Mouse (Mus musculus): Measurements from ENCODE around the gene Phactr1. TPM values are rescaled to one million over a fixed set of nuclear protein-coding genes. Genes with fewer than 3 reads are reported as not detected.

Phactr1 gene
- total RNA-seq, 2 experiments from 2014 or later, result 441 to 504 TPM

DNA sequence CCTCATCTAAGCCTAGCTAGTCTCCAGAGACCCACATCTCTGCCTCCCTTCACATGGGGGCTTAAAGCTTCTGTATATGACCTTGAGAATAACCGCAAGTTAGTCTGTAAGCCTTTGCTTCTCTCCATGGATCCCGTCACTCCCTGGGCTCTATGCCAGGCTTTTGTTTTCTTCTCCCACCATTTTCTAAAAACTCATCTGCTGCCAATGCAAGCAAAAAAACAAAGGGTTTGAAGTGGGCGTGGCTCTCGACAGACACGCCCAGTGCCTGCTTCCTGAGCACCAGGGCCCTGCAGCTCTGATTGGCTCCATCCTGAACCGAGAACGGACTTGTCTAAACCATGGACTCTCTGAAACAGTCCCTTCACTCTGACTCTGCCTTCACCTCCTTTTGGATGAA, 277.4 kb downstream of the Phactr1 start:
- DNase-seq (ENCODE audit: low spot score in 2 of 2), result no peak

GRCm38 (mm10) chr13:42958867-42959266, 278.4 kb downstream of the Phactr1 start:
- DNase-seq (ENCODE audit: low spot score in 2 of 2), result no peak

DNA sequence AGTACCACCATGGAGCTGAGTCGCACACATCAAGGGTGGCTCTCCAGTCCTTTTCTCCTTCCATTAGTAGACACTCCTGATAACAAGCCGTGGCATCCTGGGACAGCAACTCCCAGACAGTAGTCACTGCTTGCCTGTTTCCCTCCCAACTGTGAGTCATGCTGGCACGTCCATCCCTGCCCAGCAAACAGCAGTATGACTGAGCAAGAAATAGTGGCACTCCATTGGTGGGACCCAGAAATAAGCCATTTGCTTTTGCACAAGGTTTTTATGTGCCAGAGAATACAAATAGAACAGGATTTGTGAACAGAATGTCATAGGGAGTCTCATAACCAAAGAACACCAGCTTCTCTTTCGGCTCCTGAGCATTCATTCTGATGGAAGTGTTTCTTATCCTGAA, 281.1 kb downstream of the Phactr1 start:
- DNase-seq (ENCODE audit: low spot score in 2 of 2), result peak; percentile 26 to 38

DNA sequence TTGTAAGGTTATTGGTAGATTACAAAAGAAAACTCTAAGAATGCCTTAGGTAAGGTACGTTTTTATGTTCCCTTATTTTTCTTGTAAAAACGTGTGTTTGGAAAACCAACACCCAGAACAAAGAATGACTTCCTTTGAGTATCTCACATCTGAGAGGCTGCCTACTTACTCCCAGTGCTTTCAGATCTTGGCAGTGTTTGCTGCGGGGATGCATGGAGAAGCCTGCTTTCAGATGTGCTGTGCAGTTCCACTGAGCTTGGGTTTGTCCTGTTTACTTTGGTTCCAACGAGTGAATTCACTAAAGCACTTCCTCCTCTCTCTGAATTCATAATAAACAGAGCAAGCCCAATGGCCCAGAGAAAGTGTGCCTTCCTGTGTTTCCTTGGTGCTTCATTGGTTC, 288.1 kb downstream of the Phactr1 start:
- no peak for DNase-seq (ENCODE audit: low spot score in 2 of 2)

DNA sequence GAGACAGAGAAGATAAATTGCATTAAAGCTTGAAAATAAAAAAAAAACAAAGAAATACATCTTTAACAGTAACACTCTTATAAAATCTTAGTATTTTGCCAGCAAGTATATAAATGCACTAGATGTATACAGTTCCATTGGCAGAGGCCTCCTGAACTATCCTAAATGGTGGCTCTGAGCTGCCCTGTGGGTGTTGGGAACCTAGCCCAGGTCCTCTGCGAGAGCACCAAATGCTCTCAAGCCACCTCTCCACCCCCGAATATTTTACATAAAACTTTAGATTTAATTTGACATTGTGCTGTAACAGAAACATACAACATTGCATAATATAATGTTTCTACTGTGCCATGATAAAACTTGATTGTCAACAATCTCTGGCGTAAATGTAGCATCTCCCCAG, 293.1 kb downstream of the Phactr1 start:
- no peak for DNase-seq (ENCODE audit: low spot score in 2 of 2)

GRCm38 (mm10) chr13:42973961-42974360, 293.5 kb downstream of the Phactr1 start:
- DNase-seq (ENCODE audit: low spot score in 2 of 2), result no peak

DNA sequence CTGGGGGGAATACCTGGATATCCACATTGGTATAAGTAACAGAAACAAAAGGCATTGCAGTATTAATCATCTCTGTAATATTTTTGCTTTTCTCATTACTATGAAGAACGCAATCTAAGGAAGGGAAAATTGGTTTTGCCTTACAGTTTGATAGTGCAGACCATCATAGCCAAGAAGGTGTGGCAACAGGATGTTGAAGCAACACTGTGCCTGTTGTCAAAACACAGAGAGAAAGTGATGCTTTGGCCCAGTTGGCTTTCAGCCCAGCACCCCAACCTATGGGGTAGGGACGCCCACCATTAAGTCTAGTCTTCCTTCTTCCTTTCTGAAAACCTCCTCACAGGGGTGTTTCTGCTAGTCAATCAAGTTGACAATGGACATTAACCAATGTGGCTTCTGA, 294.1 kb downstream of the Phactr1 start:
- no peak for DNase-seq (ENCODE audit: low spot score in 2 of 2)

GRCm38 (mm10) chr13:42976144-42976543, 295.7 kb downstream of the Phactr1 start:
- DNase-seq (ENCODE audit: low spot score in 2 of 2), result no peak

DNA sequence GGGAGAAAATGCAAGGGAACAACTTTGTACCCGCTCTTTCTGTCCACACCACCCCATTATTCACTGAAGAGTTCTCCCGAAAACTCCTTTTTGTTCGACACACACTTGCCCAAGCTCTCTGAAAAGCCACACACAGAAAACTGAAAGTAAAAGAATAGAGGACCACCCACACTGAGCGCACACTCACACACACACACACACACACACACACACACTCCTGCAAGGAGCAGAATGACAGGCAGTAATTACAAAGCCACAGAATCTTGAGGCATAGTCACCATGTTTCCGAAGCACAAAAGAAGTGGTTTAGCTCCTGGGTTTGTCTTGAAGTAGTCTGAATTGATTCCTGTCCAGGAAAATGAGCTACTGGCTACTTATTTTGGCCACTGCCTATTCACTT, 296.5 kb downstream of the Phactr1 start:
- DNase-seq (ENCODE audit: low spot score in 2 of 2), result no peak

GRCm38 (mm10) chr13:42980581-42980980, 300.2 kb downstream of the Phactr1 start:
- DNase-seq (ENCODE audit: low spot score in 2 of 2), result no peak

- no peak for DNase-seq (ENCODE audit: low spot score in 2 of 2)
Measured at GRCm38 (mm10) chr13:42982646-42983045, 302.2 kb downstream of the Phactr1 start.

DNA sequence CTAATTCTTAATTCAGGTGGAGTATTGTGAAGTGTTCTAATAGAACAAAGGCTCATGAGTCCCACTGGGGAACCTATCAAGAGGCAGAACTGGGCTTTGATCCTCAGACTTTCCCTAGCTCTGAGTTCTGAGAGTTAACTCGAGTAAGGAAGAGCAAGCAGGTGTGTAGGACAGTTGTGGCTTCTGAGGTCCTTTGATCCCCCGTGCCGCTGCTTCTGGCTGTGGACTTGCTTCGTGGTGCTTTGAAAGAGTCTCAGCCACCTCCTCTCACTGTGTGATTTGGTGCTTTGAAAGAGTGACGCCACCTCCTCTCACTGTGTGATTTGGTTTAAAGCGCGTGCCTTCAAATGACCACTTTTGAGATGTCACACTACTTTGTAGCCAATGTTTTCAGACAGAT, 305.4 kb downstream of the Phactr1 start:
- no peak for DNase-seq (ENCODE audit: low spot score in 2 of 2)

- no peak for DNase-seq (ENCODE audit: low spot score in 2 of 2)
Measured at GRCm38 (mm10) chr13:42987931-42988579, 307.6 kb downstream of the Phactr1 start.

DNA sequence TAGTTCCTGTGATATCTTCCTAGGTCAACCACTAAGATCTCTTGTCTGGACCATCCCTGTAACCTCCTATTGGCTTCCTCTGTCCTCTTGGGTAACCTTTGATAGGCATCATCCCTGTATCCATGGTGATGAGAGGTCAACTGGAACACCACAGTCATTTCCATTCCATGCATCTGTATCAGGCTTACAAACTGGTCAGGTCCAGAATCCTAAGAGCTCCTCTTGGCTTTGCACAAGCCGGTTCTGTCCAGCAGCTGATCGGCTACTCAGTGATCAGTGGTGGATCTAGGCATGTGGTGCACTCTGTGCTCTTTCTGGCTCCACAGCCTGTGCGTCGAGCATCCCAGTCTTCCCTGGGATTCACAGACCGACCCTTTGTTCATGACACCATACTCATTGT, 309.1 kb downstream of the Phactr1 start:
- no peak for DNase-seq (ENCODE audit: low spot score in 2 of 2)

DNA sequence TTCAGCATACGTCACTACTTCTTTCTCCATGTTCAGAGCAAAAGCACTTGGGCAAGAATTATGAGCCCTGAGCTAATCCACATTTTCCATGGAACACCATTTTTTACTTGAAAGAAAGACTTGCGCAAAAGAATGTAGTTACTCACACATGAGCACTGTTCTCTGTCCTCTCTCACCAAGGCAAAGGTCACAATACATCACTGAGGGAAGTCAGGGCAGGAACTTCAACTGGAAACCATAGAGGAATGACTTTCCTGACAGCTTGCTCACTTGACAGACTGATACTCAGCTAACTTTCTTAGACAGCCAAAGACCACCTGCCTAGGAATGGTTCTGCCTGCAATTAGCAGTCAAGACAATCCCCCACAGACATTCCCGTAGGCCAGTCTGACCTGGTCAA, 309.6 kb downstream of the Phactr1 start:
- no peak for DNase-seq (ENCODE audit: low spot score in 2 of 2)

DNA sequence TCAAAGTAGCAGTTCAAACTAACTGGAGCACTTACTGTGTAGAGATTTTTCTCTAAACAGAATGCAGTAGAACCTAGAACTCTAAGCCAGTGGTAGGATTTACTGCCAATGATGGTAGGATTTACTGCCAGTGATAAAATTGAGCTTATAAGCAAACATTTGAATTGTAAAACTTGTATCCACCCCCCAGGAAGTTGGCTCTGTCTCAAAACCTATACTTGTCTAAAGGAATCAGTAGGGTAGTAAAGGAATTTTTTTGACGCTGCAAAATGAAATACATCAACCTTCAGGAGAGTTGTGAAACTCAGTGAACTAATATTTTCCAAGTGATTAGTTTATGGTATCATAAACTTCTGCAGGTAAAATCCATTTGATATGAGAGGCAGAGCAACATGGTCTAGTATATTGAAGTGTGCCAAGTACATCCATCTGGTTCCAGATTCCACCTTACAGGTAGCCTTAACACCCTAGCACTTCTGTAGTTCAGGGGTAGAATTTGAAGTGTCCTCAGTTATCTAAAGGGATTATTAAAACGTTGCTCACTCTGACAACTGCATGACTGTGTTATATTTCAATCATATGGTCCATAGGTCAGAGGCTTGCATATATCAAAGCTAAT, 310.2 kb downstream of the Phactr1 start:
- no peak for DNase-seq (ENCODE audit: low spot score in 2 of 2)

DNA sequence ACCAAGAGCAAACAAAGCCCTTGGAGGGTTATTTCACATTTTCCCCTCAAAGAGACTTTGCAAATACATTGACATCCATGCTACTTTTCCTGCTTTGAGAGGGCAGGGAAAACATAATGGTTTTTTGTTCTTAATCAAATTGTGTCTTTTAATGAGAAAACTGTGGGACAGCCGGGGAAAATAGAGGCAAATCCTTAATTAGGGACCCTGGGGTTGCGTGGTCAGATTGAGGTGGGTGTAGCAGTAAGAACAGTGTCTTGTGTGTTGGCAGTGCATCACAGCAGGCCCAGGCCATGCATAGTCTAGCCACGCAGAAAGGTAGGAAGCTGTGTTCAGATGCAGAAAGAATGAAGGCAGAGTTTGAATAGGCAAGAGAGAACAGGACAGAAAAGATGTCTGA, 310.7 kb downstream of the Phactr1 start:
- no peak for DNase-seq (ENCODE audit: low spot score in 2 of 2)

DNA sequence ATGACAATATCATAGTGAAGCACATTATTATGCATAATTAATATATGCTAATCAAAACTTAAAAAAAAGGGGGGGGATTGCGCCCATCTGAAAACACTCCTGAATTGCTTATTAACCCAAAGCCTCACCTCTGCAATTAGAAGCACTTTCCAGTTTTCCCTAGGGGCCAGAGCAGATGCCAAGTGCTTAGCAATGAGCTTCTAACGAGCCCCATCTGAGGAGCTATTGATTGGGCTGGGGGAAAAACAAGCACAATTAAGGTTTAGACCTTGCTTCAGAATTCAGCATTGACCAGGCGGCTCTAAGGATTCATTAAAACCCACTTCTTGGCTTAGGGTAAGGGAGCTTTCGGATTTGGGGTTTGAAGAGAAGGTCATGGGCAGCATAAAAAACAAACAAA, 311.9 kb downstream of the Phactr1 start:
- DNase-seq (ENCODE audit: low spot score in 2 of 2), result no peak

GRCm38 (mm10) chr13:42994276-42994675, 313.9 kb downstream of the Phactr1 start:
- no peak for DNase-seq (ENCODE audit: low spot score in 2 of 2)

- no peak for DNase-seq (ENCODE audit: low spot score in 2 of 2)
Measured at GRCm38 (mm10) chr13:42996188-42996587, 315.8 kb downstream of the Phactr1 start.

DNA sequence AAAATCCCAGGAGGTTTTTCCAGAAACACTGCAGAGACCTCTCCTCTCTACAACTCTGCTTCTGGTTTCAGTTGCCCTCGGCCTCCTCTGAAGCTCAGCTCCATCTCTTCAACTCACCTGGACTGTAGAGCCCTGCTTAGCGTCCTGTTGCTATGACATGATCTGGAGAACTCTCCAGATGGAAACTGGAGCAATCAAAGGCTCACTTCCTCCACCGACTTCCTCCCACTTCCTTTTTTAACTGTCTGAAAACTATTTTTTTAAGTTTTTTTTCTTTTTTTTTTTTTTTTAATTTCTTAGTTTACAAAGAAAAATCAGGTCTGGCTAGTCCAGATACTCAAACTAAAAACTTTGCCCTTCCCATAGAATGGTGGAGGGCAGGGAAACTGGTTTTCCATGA, 318.9 kb downstream of the Phactr1 start:
- no peak for DNase-seq (ENCODE audit: low spot score in 2 of 2)

- DNase-seq (ENCODE audit: low spot score in 2 of 2), result no peak
Measured at GRCm38 (mm10) chr13:43005131-43005579, 324.7 kb downstream of the Phactr1 start.

DNA sequence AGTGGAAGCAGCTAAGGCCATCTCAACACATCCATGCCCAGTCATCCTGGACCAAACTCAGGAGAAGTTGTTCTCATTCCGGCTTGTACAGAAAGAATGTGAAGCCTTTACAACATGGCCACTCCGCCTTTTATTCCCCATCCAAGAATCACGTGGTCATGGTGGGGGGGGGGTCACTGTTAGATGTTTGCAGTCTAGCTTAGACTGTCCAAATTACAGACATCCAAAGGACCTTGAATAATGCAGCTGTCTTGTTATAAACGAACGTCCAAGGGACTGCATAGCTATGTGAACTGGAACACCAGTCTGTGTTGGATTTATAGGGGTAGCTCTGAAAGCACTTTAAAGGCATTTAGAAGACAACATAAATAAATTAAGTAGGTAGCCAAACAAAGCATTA, 328.0 kb downstream of the Phactr1 start:
- DNase-seq (ENCODE audit: low spot score in 2 of 2), result no peak

Measured in left cerebral cortex, adult 18-20 months (tissue).